Mouse (Mus musculus) fat pad, adult 2 months (tissue): ENCODE results near the gene Gtf3c5.
A peak's percentile ranks its signal among the peaks of the same experiment; 100 is the strongest.

Experiments used
- DNase-seq: peaks from one replicate; pipeline ENCODE4 v3.0.0-alpha.2; 2011; ENCODE audit warnings: low read depth, low spot score; ENCODE audit errors: extremely low read depth

Gtf3c5 gene

GRCm38 (mm10) chr2:28517206-28517909 lies 66.2 kb downstream of the Gtf3c5 start:
- DNase-seq: peak; percentile 77
